Mouse (Mus musculus) B cell, adult 2 months (primary cell): ENCODE data around the gene Shisa7.
"Not testable (repeated sequence)": the region's sequence is repeated elsewhere in the genome, so short reads cannot be mapped to it uniquely, and the experiment has no call there.

ENCODE experiments used
- DNase-seq, 2 experiments: peaks; one replicate each; pipeline ENCODE4 v3.0.0; 2022

The Shisa7 gene

DNA sequence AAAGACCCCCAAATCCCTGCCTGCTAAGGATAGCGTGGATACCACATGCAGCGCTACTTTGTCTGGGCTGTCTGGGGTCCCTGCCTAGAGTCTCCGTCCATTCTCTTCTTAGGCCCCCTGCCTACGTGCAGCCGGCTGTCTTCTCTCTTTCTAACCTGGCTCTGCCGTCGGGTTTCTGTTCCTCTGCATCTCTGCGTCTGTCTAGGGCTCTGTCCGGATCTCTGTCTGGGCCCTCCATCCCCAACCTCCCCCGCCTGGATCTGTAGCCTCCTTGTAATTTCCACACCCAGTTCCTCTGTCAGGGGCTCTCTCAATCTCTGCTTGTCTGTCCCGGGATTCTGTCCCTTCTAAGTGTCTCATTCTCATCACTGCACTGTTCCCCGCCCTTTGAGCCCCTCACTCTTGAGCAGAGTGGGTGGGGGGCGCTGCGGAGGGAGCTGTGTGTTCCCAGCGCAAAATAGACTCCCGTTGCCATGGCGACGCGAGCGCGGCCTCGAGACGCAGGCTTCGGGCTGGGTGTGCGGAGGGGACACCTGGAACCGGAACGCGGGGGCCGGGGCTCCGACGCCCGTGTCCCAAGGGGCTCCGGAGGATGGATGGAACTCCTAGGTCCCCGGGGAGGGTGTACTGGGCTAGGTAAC is 772 bp downstream of the Shisa7 start:
- no peak for DNase-seq

DNA sequence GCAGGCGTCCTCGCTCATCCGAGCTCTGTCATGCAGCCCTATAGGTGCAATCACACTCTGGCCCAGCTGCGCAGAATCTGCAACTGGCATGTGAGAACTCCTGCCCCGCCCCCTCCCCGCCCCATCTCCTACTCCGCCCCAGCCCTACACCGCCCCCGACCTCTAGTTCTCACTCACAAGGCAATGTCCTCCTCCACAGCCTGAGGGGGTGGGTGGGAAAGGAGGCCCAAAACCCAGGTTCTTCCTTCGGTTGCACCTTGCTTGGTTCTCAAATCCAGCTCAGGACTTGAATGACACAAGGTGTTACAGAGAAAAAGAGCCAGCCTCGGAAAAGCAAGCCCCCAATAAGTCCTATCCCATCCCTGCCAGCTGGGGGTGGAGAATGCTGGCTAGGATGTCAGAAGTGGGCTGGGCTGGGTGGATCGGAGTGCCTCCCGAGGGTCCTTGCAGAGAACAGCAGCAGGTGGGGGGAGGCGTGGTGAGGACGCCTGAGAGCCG is 1.8 kb downstream of the Shisa7 start:
- no peak for DNase-seq

DNA sequence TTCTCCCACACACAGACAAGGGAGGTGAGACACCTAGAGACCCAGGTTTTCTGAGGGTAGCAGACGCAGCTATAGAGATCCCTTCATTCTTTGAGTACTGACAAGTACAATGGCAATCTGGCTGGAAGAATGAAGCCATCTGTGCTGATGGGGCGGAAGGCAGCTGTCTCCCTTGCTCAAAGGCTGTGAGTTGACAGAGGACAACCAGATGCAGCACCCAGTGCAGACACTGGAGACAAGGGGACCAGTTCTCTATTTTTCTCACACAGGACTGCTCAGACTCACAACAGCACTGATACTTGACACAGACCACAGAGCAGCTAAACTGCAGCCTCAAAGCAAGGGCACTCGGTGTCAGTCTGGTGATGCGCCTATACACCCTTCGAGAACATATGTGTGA is 2.4 kb downstream of the Shisa7 start:
- no peak for DNase-seq

DNA sequence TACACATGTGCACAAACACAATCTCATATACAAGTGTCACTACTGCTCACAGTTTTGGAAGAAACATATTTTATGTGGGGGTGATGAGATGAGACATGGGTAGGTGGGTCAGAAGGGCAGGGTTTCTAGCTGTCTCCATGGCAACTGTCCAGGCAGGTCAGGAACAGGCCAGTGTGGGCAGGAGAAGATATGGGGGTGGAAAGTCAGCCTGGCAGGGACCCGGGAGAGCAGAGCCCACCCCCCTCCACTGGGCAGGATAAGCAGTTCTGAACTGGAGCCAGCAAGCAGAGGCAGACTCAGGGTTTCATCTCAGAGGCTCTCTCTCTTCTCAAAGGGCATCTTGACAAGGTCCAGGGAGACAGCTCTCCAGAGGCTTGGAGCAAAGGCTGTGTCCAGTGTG is 6.9 kb downstream of the Shisa7 start:
- no peak for DNase-seq

DNA sequence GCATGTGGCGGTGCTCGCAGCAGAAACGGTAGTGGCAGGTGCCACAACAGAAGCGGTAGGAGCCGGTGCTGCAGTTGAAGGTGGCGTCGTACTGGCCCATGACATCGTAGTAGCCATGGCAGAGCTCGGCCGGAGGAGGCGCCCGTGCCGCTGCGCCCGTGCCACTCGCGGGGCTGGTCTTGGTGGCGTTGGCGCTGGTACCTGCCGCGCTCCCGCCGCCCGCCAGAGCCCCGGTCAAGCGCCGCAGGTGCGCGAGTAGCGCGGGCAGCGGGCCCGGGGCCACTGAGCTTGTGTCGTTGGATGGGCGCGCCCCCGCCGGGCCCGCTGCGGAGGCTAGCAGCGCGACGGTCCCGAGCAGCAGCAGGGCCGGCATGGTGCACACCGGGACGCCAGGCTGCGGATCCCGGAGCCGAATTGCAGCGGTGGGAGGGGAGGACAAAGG is 8.1 kb downstream of the Shisa7 start:
- peak; percentile 76 to 79 for DNase-seq

DNA sequence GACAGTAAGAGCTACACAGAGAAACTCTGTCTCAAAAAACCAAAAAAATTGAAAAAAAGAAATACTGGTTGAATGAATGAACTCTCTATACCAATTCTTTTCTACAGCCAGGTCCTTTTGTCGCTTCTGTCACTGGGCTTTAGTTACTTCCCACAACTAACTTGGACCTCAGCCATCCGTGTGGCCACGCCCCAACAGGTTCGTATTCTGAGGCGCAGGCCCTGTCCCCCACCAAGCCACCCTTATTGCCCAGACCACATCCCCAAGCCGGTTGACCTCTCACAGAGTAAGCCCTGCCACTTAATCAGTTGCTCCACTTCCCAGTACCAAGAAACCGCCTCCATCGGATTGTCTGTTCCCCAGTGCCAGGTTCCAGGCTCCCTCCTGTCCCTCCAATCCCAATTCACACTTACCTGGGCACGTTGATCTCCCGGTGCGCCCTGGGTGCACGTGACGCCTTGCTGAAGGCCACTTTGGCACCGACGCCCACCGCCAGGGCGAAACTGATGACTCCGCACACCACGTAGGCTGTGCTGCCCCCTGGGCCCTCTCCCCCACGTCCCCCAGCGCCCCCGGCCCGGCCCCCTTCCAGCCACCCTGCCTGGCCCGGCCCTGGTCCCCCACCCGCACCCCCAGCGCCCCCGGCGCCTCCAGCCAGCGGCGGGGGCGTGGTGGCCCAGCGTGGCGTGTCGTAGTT is 8.7 kb downstream of the Shisa7 start:
- peak; percentile 34 to 35 for DNase-seq

DNA sequence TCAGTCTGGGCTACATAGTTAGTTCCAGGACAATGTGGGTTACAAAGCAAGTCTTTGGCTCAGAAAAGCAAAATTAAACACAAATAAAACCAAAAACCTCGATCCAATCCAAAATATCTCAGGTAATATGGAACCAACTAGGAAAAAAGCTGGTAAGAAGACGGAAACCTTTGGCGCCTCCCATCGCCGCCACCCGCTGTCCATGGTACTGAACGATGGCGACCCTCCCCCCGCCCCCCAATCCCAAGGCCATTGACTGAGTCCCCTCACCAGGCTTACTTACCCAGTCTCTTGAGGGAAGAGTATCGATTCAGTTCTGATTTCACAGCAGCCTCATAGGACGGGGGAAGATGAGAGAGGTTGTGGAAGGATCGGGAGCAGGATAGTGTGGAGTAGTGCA is 14.0 kb downstream of the Shisa7 start:
- DNase-seq, result no peak

DNA sequence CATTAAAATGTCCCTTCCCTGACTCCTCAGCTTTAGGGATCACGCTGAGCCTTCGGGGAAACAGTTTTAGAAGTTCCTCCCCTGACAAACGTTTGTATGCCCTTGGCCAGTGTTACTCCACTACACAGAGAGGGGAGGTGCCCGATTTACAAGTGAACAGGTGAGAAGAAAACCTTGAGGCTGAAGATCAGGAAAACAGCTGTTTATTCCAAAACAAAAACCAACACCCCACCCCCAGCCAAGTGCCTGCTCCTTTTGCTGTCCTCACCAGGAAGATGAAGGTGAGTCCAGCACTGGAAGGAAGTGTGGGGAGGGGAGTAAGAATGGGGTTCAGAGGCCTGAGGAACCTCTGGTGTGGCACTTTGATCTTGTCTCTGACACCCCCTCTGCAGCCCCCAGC is 19.1 kb downstream of the Shisa7 start:
- DNase-seq, result no peak

DNA sequence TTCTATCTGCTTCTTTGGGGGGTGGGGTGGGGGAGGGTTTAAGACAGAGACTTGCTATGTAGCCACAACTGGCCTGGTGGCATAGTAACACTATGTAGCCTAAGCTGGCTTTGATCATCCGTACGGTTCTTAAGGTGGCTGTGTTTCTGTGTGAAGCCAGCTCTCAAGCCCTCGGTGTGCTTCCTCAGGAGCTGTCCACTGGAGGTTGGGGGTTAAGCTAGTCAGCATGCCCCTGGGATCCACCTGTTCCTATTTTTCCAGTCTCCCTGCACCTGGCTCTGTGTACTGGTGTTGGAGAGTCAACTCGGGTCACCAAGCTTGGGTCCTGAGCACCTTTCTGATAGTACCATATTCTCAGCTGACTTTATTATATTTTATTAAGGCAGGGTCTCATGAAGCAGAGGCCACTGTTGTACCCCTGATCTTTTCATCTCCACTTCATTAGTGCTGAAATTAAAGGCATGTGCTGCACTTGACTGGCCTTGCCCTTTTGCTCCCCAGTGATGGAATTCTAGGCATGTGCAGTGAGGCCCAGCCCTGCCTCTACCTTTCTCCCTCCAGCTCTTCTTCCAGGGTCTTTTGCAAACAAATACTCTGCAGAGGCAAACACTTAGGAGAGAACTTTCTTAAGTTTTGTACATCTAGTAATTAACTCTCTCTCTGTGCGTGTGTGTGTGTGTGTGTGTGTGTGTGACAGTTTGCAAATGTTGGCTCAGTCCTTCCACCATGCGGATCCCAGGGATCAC is 22.2 kb downstream of the Shisa7 start:
- DNase-seq, result no peak

DNA sequence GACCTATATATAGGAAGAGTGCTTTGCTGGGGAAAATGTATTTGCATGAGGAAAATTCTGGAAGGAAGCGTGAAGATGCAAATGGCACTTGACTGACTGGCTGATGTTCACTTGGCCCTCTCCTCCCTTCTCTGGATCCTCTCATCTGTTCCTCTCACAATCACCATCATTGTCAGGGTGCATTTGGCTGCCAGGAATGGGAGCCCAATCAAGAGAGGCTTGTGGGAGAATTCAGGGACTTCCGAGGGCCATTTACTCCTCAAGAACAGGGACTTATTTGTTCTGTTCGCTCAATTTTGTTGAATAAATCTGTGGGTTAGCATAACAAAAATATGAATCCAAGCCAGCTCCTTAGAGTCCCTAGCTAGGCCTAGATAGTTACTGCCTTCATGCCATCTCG is 22.8 kb downstream of the Shisa7 start:
- no peak for DNase-seq

DNA sequence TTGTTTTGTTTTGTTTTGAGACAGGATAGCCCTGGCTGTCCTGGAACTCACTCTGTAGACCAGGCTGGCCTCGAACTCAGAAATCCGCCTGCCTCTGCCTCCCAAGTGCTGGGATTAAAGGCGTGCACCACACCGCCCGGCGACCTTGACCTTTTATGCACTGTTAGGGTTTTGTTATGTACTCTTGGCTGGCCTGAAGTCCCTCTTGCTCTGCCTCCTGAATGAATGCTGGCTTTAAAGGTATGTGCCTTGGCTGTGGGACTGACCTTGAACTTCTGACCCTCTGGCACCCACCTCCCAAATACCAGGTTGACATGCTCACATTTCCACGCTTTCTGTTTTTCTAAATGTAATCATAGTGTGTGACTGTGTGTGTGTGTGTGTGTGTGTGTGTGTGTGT is 23.6 kb downstream of the Shisa7 start:
- DNase-seq, result not testable (repeated sequence)

DNA sequence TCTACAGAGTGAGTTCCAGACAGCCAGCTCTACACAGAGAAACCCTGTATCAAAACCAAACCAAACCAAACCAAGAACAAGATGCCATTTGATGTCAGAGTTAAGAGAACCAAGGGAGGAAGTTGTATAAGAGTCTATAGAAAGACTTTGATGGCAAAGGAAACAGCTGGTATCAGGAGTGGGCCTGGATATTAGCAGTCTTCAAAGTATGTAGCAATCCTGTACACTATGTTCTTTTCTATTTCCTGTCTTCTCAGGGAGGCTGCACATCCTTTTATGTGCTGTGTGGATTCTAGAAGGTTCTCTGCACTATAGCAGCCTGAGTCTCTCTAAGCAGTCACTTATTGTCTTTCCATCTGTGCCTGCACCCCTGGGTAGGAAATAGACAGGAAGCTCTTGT is 27.9 kb downstream of the Shisa7 start:
- DNase-seq, result no peak

DNA sequence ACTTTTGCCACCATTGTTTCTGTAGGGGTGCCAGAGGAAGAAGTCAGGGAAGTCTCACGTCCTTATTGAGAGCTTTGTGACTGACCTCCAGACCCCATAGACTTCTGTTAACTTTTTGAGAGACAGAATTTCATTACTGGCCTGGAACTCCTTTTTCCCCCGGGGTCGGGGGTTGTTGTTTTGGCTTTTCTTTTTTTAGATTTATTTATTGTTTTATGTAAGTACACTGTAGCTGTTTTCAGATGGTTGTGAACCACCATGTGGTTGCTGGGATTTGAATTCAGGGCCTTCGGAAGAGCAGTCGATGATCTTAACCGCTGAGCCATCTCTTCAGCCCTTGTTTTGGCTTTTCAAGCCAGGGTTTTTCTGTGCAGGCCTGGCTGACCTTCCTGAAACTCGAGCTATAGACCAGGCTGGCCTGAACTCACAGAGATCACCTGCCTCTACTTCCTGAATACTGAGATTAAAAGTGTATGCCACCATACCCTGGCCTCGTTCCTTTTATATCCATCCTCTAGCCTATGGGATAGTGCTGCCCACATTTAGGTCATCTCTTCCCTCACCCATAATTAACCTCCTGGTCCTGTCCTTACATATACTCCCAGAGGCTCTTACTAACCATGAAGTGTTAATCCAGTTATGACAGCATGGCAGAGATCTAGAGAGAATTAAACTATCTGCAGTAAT is 31.2 kb downstream of the Shisa7 start:
- peak in 1 of 2 experiments; percentile 6 for DNase-seq

DNA sequence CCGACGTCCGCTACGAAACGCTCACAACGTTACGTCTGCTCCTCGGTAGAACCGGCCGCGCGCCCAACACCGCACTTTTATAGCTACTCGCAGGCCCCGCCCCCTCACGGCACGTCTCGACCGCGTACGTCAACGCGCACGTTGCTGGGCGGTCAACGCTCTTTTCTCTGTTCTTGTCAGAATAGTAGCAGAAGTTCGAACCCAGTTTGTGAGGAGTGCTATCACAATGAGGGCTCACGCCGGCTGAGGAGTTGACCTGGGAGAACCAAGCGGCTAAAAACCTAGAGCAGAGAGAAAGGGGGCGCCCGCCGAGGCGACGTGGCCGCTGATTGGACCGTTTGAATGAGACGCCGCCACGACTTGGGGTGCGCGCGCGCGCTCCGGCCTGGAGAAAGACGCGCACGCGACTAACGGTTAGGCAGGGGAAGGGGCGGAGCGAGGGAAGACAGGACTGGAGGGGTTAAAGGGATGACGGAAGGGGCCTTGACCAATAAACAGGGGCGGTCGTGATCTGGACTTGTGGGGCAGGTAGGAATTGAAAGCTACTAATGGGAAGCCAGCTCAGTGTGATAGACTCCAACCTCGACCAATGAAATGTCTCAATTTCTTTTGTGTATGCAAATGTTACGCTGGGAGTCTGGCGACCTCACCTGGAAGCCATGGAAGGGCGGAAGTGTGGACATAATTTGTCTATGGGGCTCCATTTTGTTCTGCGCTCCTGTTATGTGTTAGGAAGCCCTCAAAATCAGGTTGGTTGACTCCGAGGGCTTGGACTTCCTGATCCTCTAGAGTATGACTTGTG is 32.0 kb downstream of the Shisa7 start, which contains the start of gene Ube2s:
Gene Ube2s (minus strand): TSS at position 288 of the 802 bp plus-strand sequence.
- peak; percentile 98 for DNase-seq

DNA sequence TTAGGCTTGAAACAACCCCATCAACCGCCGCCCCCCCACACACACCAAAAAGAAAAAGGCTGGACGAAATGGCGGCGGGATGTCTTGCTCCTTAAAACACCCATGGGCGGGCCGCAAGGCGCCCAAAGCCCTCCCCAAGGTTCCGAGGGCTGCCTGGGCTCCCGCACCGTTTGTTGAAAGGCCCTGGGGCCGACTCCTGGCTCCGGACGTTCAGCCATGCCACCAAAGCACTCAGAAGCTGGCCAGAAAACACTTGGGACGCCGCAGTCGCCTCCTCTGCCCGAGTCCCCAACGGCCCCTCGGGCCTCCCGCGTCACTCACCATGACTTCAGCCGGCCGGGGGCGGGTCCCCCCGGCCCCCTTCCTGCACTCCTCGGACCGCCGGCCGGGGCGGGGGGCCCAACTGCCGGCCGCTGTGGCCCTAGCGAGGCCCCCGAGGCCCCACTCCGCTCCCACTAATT is 32.6 kb downstream of the Shisa7 start:
- DNase-seq, result no peak

DNA sequence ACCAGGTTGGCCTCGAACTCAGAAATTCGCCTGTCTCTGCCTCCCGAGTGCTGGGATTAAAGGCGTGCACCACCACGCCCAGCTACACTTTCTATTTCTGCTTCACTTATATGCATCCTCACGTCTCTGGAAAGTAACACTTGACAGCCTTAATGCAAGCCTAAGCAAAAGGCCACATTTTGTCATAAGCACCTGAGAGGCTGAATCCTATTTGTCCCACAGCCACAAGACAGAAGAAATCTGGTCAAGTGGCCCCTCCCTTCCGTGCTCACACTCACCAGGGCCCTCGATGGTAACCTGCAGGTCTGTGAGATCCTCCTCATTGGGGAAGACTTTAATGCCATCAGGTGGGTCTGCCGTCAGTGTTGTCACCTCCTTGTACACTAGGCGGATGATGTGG is 33.4 kb downstream of the Shisa7 start:
- not testable (repeated sequence) for DNase-seq

DNA sequence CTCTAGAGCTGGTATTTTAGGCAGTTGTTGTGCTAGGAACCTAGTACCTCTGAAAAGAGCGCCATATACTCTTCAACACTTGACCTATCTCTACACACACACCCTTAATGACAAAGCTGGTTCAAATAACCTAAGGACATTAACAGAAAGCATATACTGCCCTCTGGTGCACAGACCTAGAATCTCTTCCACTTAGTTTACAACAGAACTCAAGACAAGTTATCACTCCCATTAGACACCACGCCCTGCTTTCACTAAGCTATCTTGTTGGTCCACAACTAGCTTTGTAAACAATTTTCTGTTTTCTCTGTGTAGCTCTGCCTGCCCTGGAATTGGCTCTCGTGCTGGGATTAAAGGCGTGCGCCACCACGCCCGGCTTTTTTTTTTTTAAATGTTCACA is 37.8 kb downstream of the Shisa7 start:
- peak; percentile 55 to 62 for DNase-seq

DNA sequence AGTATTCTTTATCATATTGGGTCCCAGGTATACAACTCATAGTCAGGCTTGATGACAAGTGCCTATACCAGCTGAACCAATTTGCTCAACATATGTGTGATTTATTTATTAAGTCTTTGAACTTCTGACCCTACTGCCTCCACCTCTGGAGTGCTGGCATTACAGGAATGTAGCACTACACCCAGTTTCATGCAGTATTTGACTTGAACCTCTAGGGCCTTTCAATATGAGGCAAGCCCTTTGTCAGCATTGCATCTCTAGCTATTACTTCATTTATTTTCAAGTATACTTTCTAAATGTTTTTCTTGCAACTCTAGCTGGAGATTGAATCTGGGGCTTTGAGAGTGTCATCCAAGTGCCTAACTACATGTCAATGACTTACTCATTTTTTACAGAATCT is 42.2 kb downstream of the Shisa7 start:
- no peak for DNase-seq

DNA sequence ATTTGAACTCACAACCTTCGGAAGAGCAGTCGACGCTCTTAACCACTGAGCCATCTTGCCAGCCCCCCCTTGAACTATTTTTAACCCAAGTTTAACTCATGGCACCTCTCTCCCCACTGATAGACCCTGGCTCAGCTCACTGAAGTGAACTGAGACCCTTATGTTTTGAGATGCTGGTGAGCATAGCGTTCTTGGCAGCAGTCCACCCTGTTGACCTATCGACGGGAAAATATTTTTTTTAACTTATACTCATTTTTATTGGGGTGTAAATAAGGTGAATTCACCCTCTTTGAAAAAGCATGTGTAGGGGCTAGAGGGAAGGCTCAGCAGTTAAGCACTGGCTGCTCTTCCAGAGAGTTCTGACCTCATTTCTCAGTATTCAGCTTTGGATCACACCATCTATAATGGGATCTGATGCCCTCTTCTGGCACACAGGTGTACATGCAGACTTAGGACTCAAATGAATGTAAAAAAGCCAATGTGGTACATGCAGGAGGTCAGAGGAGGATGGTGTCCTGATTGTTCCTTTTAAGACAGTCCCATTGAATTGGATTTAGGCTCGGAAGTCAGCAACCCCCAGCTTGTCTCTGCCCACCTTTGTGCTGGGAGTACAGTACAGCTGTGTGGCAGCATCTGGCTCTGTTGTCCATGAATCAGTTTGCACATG is 48.6 kb downstream of the Shisa7 start:
- DNase-seq, result peak; percentile 49 to 51

DNA sequence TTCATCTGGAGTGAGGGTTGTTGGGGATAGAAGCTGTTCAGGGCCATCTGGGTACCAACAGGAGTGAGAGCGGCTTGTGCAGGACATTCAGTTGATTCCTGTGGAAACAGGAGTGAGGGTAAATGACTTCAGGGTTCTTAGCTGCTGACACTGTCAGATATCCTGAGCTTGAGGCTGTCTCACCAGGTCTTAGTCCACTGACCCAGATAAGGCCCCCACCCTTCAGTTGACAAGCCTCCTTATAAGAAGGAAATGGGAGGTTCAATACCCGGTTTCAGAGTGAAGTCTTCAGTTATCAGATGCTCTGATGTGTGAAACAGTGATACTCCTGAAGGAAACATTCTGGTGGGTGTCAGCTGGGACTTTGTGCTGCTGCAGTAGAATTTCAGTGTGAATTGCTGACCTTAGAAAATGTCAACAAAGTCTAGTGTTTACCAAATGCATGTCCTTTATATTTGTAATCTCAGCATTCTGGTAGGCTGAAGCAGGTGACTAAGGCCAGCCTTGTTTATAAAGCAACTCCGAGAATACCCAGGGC is 49.8 kb downstream of the Shisa7 start:
- DNase-seq, result no peak

DNA sequence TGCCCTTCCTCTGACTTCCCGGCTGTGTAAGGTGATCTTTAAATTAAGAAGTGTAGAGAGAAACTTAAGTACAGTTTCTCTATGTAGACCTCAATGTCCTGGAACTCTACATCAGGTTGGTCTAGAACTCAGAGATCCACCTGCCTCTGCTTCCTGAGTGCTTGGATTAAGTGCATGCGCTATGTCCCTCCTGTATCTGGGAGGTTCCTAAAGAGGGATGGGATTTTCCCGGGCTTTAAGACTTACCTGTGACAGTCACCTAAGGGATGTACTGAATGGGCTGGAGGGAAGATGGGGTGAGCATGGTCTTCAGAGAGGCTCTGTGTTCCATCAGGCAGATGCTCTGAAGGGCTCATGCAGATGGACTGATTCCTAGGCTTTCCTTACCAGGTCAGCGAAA is 50.8 kb downstream of the Shisa7 start:
- no peak for DNase-seq
